Mouse (Mus musculus) mouse embryonic stem cell (cell line): ENCODE measurements around the gene Pfkfb4.

Experiments
- in situ Hi-C, 2 experiments: fragments of 300-500 bp; cut with MboI; formaldehyde crosslinking; loops; 1 replicate in 1 of 2; 3 replicates in 1 of 2; pipeline ENCODE4 v1.14.3; 2019 to 2020; ENCODE audit warnings: low sequenced_read_pairs in 2 of 2, low pct_unique_long_range_greater_than_20kb in 1 of 2, mixed read lengths in 1 of 2; ENCODE audit not compliant: unreplicated experiment in 1 of 2

The Pfkfb4 gene

DNA sequence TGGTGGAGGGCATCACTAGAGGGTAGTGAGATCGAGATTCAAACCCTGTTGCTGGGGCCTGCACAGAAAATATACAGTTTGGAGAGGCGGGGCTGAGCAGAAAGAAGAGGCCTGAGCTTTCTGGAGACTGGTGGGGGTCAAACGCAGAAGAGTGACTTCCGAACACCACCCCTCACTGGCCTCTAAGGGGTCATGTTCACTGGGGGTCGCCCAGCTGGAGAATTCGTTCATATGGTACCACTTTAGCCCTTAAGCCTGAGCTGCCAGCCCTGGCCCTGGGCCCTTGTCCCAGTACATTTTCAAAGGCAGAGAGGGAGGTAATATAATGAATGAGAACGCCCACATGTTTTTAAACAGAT is 1.1 kb upstream of the Pfkfb4 start:
- in situ Hi-C loops: no loop called here

DNA sequence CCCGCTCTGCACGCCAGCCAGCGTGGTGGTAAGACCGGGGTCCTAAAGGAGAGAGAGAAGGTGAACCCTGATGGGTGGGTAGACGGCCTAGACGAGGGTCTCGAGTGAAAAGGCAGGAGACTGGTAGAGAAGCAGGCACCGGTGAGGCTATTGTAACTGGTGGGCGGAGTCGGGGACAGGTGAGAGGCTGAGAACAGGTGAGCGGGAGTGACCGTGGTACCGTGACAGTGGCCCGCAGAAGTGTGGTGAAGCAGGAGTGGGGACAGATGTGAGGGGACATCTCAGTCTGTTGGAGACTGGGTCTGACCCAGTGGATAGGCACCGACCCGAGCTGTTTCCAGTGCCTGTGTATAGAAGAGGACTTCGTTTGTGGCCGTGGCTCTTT is 499 bp downstream of the Pfkfb4 start:
- in situ Hi-C loops: no loop called here

DNA sequence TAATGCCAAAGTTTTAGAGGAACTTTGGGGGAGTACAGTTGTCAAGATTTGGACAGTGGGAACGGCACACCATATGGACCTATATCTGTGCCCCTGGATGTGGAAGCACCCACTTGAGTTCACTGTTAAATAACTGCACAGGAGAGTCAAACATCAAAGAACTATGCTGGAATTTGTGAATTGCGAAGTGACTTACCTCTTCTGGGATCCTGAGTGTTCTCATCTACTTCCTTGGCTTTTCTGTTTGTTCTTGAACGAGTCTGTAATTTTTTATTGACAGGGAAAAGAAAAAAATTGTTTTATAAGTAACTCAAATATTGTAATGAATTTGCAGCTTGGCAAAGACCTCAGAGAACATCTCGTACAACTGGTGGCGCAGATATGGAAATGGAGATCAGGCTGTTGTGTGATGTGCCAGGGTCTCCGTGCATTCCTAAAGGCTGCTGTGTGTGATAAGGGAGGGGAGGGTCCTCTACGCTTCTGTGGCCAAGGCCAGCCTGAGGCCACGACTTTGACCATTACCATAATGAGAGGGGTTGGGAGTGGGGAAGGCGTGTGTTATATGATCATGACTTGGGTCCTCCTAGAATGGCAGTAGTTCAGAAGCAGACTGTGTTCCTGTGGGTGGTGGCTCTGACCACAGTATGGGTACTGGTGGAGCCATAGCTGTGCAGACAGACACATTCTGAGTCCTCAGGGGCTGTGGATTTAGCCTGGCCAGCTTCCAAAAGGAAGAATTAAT is 1.2 kb downstream of the Pfkfb4 start:
- in situ Hi-C loops: no loop called here

DNA sequence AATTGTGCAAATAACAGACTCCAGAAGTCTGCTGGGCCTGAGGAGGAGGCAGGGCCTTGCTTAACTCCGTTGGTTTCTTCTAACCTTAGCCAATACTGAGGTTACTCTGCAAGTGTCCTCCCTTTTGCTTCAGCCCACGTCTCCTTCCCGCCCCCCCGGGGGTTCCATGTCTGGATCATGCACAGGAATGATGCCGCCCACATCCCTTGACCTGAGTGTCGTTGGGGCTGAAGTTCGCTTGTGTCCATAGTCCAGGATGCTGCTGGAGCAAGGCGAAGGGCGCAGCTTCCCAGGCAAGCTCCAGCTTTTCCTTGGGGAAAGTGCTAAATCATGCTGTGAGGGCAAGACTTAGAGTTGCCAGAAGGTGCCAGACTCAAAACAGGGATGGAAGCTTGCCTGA is 4.8 kb downstream of the Pfkfb4 start:
- in situ Hi-C loops: no loop called here

DNA sequence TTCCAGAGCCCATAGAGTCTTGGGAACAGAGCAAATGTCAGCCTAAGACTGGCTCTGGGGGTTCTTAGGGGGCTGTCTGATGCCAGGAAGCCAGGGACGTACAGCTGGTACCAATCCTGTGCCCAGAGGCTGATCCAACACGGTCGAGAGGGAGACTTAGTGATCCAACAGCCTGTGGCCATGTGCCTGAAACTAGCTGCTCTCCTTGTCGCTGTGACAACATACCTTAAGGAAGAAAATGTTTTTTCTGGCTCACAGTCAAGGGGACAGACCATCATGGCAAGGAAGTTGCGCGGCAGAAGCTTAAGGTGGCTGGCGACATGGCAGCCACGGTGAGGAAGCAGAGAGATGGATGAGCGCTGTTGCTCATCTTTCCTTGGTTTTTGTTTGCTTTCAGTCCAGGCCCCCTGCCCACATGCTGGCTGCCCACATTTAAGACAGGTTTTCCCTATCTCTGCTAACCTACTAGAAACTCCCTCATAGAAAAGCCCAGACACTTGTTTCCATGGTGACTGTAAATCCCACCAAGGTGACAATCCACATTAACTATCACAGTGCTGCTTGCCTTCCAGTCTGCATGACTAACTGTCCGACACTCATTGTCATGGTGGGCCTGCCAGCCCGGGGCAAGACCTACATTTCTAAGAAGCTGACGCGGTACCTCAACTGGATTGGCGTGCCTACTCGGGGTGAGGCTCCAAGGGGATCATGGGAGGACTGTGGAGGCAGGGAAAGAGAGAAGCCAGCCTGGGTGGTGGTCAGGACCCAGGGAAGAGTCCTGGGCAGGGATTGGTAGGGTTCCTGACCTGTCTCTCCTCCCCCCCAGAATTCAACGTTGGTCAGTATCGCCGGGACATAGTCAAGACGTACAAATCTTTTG is 6.9 kb downstream of the Pfkfb4 start:
- in situ Hi-C loops: no loop called here

DNA sequence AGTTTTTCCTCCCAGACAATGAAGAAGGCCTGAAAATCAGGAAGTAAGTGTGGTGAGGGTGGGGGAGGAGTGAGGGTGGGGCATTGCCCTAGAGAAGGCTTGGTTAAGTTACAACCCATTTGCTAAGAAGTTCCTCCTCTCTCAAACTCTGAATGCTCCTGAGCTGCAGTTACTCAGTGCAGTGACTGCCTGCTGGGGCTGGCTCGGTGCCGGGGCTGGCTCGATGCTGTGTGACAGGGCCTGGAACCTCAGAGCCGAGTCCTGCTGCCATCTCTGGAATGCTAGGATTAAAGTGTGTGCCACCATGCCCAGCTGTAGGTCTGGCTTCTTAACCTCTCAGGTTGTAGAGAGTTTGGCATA is 7.6 kb downstream of the Pfkfb4 start:
- in situ Hi-C loops: no loop called here

DNA sequence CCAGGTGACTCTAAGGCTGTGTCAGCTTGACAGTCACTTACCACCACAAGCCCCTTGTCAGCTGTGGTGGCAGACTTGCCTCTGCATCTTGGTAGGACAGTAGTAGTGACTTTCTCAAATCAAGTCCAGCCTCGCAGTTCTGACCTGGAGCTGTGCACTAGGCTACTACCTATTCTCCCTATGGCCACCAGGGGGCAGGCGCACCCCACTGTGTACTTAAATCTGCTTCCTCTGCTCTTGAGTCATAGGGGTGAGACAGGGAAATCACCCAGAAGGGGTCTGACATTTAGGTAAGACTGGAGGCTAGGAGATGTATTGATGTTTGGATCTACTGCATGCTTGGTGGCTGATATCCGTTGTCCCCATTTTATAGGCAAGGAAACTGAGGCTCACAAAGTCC is 9.1 kb downstream of the Pfkfb4 start:
- in situ Hi-C loops: loop anchor here (10.0 kb wide), 2 partner anchors 54 to 114 kb away; partner anchors contain the start of gene Trex1 (in 1 of the 2)

DNA sequence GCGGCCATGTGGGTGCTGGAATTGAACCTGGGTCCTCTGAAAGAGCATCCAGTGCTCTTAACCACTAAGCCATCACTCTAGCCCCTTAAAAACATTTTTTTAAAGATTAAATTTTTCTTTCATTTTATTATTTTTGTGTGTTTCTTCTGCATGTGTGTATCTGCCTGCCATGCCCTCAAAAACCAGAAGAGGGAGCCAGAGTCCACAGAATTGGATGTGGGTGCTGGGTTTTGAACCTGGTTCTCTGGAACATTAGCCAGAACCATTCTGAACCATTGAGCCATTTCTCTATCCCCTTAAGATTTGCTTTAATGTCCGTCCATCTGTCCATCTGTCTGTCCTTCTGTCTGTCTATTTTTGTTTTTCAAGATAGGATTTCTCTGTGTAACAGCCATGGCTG is 11.6 kb downstream of the Pfkfb4 start:
- in situ Hi-C loops: loop anchor here (10.0 kb wide), 2 partner anchors 52 to 112 kb away; partner anchors contain the start of gene Trex1 (in 1 of the 2)

DNA sequence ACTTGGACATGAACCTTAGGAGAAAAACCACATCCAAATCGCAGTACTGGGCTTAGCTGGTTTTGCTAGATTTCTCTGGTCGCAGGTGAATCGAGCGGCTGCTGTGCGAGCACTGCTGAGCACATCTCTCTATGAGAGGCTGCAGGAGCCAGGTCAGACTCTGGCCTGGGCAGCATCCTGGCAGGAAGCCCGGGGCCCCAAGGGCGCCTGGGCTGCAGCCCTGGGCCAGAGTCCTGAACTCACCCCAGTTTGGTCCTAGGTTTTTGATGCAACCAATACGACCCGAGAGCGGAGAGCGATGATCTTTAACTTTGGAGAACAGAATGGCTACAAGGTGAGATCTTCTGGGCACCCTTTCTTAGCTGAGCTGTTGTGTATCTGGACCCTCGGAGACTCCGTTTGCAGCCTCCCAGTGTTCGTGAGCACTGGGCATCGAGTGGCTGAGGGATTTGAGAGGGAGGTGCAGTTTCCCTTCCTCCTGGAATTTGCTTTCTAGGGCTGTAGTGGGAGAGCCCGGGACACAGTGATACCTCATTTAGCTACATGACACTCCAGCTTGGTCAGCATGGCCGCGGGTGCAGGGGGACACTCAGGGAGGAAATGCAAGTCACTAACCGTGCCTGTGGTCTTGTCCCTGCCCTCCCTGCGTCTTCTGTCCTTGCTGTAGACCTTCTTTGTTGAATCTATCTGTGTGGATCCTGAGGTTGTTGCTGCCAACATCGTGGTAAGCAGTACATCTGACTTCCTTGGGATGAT is 15.6 kb downstream of the Pfkfb4 start:
- in situ Hi-C loops: loop anchor here (10.0 kb wide), 2 partner anchors 48 to 108 kb away; partner anchors contain the start of gene Trex1 (in 1 of the 2)

DNA sequence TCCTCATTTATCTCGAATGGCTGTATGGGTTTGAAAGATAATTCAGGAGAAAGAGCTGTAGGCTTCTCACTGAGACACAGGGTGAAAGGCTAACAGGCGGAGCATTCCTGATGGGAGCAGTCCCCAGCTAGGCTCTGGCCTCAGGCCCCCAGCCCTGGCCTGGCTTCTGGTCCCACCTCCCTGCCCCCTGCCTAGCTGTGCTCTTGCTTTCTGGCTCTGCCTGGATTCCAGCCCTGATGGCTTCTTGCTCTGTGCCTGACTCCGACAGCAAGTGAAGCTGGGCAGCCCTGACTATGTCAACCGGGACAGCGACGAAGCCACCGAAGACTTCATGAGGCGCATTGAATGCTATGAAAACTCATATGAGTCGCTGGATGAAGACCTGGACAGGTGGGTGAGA is 16.5 kb downstream of the Pfkfb4 start:
- in situ Hi-C loops: loop anchor here (10.0 kb wide), 2 partner anchors 47 to 107 kb away; partner anchors contain the start of gene Trex1 (in 1 of the 2)

DNA sequence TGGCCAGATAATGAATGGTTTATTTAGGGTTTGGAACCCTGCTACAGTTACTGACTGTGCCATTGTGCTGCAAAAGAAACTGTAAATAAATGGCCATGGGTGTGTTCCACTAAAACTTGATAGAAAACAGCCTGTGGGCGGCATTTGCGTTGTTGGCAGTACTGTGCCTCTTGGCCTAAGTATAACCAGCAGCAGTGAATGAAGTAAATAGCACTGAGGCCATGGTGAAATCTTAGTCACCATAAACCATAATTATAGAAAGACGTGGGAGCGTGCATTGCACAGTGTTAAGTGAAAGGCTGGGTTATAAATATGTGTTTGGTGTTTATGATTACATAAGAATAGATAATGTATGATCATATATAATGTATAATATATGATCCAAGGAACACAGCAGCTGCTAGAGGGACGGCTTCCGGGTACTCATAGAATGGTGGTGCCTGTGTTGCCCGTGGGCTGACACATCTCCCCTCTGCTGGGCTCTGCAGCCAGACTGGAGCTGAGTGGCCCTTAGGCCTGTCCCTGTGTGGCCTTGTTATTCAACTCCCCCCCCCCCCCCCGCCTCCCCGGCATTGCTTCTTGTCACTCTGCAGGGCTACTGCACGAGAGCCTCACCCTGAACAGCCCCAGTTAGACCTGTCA is 17.5 kb downstream of the Pfkfb4 start:
- in situ Hi-C loops: loop anchor here (10.0 kb wide), 2 partner anchors 46 to 106 kb away; partner anchors contain the start of gene Trex1 (in 1 of the 2)

DNA sequence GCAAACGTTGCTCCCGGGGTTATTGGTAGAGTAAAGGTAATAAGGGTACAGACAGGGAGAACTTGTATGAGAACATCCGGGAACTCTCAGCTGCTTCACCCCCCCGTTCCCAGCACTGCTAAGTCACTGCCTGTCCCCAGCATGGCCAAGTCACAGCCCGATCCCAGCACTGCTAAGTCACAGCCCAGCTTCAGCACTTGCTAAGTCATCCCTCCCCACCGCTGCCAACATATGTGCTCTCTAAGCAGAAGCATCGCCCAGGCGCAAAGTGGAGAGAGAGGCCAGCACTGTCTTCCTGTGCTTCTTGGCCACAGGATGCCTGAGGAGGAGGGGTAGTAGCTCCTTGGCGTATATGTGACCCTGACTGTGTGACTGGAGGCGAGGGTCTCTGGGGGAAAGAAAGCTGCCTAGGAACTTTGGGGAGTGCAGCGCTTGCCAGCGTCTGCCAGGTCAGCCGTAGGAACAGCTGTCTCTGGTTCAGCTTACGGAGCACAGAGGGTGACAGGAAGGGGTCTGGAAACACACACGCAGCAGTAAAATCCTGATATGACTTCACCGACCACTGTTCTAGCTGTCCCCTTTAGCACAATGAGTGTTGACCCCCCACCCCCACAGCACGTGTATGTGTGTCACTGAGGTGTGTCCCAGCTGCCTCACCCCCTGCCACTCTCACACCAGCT is 18.2 kb downstream of the Pfkfb4 start:
- in situ Hi-C loops: loop anchor here (5.0 to 10.0 kb wide), 3 partner anchors 38 to 105 kb away; partner anchors contain the start of gene Trex1 (in 1 of the 2)

DNA sequence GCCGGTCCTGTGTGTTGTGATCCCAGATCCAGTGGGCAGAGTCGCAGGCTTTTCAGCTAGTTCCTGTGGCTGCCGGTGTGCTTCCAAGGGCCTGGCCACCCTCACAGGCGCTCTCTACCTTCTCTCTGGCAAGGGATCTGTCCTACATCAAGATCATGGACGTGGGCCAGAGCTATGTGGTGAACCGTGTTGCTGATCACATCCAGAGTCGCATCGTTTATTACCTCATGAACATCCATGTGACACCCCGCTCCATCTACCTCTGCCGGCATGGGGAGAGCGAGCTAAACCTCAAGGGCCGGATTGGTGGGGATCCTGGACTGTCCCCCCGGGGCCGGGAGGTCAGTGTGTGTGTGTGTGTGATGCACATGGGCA is 18.7 kb downstream of the Pfkfb4 start:
- in situ Hi-C loops: loop anchor here in 1 of 2 experiments (5.0 kb wide), 1 partner anchor 37 kb away; no protein-coding TSS in a partner anchor

DNA sequence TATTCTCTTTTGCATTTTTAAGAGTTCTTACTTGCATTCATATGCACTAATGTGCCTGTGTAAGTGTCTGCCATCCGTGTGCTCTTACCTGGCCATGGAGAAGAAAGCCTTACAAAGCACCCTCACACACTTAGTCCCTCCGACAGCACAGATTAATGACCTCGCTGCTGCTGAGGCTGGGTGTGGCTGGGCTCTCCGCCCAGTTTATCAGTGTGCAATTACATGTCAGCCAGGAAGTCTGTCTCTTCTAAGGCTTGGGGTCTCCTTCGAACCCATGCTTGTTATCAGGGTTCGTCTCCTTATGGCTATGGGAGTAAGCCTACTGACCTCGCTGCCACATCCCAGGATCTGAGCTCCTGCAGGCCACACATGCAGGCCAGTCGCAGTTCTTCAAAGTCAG is 23.8 kb downstream of the Pfkfb4 start:
- in situ Hi-C loops: no loop called here

DNA sequence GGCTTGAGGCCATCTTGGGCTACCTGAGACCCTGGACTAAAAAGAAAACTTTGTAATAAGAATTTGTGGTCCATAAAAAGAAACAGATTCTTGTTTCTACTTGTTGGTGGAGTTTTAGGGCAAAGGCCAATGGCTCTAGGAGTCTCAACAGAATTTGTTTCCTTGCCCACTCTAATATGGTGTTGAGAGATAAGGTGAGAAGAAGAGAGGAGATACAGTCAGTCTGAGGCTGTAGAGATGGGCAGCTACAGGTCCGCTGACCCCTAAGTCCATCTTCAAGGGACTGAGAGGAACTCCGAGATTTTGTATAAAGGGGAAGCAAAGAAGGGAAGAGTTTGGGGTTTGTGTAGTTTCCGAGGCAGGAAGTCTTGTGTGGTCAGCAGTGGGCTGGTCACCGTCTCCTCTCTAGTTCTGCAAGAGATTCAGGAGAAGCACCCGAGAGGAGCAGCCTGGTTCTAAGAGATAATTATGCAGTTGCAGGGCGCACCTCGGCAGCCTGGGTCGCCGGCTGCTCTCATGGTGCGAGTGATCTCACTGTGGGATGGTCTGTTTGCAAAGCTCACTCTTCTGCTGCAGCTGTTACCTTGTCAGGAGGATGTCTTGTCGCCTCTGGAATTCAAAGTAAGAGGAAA is 25.5 kb downstream of the Pfkfb4 start:
- in situ Hi-C loops: no loop called here

DNA sequence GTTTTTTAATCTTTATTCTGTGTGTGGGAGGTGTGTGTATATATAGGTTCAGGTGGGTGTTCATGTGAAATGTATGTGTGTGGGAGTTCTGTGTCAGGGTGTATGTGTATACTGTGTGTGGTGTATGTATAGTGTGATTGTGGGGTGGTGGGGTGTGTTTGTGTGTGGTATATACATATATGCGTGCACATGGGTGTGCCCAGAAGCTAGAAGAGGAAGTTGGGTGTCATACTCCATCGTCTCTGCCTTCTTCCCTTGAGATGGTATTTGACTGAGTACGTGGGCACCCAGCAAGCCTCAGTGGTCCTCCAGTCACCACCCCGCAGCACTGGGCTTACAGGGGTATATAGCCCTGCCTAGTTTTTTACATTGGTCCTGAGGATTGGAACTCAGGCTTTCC is 29.9 kb downstream of the Pfkfb4 start:
- in situ Hi-C loops: no loop called here

DNA sequence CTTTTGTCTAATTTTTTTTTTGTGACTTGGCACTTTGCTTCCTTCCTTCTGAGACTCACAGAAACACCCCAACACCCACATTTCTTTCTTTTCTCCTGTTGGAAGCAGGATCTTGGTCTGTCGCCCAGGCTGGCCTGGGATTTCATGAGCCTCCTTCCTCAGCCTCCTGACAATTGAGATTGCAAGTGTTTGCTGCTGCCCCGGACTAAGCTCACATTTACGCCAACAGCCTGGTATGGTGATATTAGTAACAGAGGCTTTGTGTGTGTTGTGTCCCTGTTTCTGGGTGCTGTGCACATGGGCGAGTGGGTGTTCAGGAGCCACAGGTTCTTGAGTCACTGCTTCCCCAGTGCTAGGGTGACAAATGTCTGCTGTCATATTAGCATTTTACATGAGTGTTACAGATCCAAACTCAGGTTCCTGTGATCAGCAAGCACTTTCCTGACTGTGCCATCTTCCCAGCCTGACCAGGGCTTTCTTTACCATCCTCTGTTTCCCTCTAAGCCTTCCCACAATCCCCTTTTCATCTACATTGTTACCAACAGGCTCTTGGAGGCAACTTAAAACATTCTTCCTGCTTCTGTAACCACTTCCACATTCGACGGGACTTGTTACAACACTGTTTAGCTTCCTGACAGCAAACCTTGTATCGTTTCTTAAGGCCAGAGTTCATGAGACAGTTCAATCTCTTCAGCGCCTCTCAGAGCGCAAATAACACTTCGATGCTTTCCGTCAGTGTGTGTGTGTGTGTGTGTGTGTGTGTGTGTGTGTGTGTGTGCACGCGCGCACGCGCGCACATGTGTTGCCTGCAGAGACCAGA is 31.5 kb downstream of the Pfkfb4 start:
- in situ Hi-C loops: no loop called here
